Mouse (Mus musculus) 3134 (cell line): ENCODE measurements at regions not wholly inside any gene's neighbourhood (a gene's known extent, or its start where the extent isn't known, plus 50 kb on each side); places are given as distances from the start of the nearest gene placed in this dataset.

Source experiments
- DNase-seq: peaks from one replicate; pipeline ENCODE4 v3.0.0-alpha.2; 2011; ENCODE audit warnings: low spot score; ENCODE audit not compliant: insufficient read length; ENCODE audit errors: extremely low read depth

DNA sequence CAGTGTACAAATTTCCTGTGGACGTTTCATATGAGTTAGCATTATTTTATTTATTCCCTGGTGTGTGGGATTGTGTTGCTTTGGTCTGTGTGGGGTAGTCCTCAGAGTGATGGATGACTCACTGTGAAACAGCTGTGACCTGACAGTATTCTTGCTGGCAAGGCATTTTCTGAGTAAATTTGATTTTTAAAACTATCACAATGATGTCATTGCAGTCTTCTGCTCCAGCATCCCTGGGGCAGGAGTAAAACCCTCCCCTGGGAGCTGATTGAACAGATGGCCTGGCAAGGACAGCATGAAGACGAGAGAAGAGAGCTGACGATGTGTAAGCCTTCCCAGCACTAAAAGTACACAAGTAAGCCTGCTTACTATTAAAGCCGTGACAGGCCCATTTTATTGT is 345.3 kb downstream of the Ppp1r3a start:
- DNase-seq, result no peak

- DNase-seq, result no peak
Measured at GRCm38 (mm10) chr6:14407754-14408153, 347.3 kb downstream of the Ppp1r3a start.

- DNase-seq, result no peak
Measured at GRCm38 (mm10) chr6:14358280-14358679, 396.8 kb downstream of the Ppp1r3a start.
